Mouse (Mus musculus) heart, embryonic 13.5 days (tissue): ENCODE measurements around the gene Gm10577. TPM values are rescaled to one million over a fixed set of nuclear protein-coding genes. Genes with fewer than 3 reads are reported as not detected.

Experiments
- ATAC-seq: fragments of 200-750 bp; cut with Nextera tagmentation; 2 replicates; pipeline ENCODE4 v1.8.0; 2017; ENCODE audit warnings: moderate TSS enrichment; ENCODE audit not compliant: insufficient number of reproducible peaks, low FRiP score, low TSS enrichment; ENCODE audit errors: extremely low read depth
- H3K27ac ChIP-seq: fragments of 300-500 bp; sonication (generic); replicated peaks from 2 replicates; pipeline ENCODE4 v1.5.1; 2015; ENCODE audit warnings: moderate library complexity, mild to moderate bottlenecking, inconsistent platforms
- H3K27me3 ChIP-seq: fragments of 300-500 bp; sonication (generic); replicated peaks from 2 replicates; pipeline ENCODE4 v1.6.1; 2015; ENCODE audit warnings: mild to moderate bottlenecking, inconsistent platforms
- H3K36me3 ChIP-seq: fragments of 300-500 bp; sonication (generic); 2 replicates; pipeline ENCODE4 v1.6.1; 2015; ENCODE audit warnings: mild to moderate bottlenecking, inconsistent platforms
- H3K4me1 ChIP-seq: fragments of 300-500 bp; sonication (generic); 2 replicates; pipeline ENCODE4 v1.6.1; 2015; ENCODE audit warnings: inconsistent platforms
- H3K4me2 ChIP-seq: fragments of 300-500 bp; sonication (generic); 2 replicates; pipeline ENCODE4 v1.6.1; 2015; ENCODE audit warnings: inconsistent platforms, mild to moderate bottlenecking, moderate library complexity
- H3K4me3 ChIP-seq: fragments of 300-500 bp; sonication (generic); 2 replicates; pipeline ENCODE4 v1.5.1; 2015; ENCODE audit warnings: moderate library complexity, mild to moderate bottlenecking, inconsistent platforms
- H3K9ac ChIP-seq: fragments of 300-500 bp; sonication (generic); 2 replicates; pipeline ENCODE4 v1.6.1; 2015; ENCODE audit warnings: inconsistent platforms, mild to moderate bottlenecking, moderate library complexity
- H3K9me3 ChIP-seq: fragments of 300-500 bp; sonication (generic); 2 replicates; pipeline ENCODE4 v1.6.1; 2016; ENCODE audit warnings: inconsistent platforms
- WGBS: fragments of 180-500 bp; shearing (Covaris S2); methylation state at CpG from one replicate; pipeline ENCODE4 v1.1.7; 2015; ENCODE audit warnings: mixed read lengths; 5-methylcytosine and 5-hydroxymethylcytosine counted together
- polyA plus RNA-seq: library from polyadenylated mRNA; unstranded; fragments of >200 nt; fragmentation: Nextera tagmentation; extraction: Ambion mirVana; gene quantifications from 2 replicates; pipeline ENCODE4 v1.2.1, GENCODE M21; 2015

Gene Gm10577
- polyA plus RNA-seq: not detected in 2 replicates

- H3K4me2 ChIP-seq: no peak within 1 kb of the TSS
- 68% methylated on average over 4 of the region's 4 CpGs for WGBS
- ATAC-seq: no peak
- H3K4me1 ChIP-seq: no peaks in the 10 kb centered on the region
- H3K27me3 ChIP-seq: no peaks in the 10 kb centered on the region
- H3K36me3 ChIP-seq: no peaks in the 10 kb centered on the region
- no peak within 1 kb of the TSS for H3K27ac ChIP-seq
- peaks cover 15% of the 10 kb centered on the region for H3K9me3 ChIP-seq
- no peak within 1 kb of the TSS for H3K4me3 ChIP-seq
- H3K9ac ChIP-seq: no peak within 1 kb of the TSS
Measured at GRCm38 (mm10) chr4:101020596-101020995, at the start of gene Gm10577. Gm10577 (minus strand) TSS chr4:101020696.

- H3K4me2 ChIP-seq: peak overlapping the region; percentile 98
- WGBS: 1% methylated on average over 53 of the region's 55 CpGs
- H3K27me3 ChIP-seq: peaks cover 32% of the 10 kb centered on the region
- peak; percentile 42 for ATAC-seq
- H3K36me3 ChIP-seq: no peaks in the 10 kb centered on the region
- H3K9ac ChIP-seq: peak overlapping the region; percentile 89
- no peaks in the 10 kb centered on the region for H3K9me3 ChIP-seq
- peaks cover 3% of the 10 kb centered on the region for H3K4me1 ChIP-seq
- 0 out of 2 replicates have a peak overlapping the region, but pooled peaks have one; percentile 34 for H3K27ac ChIP-seq
- peak overlapping the region; percentile 79 for H3K4me3 ChIP-seq
Measured at GRCm38 (mm10) chr4:101069154-101069971, 48.9 kb upstream of the Gm10577 start.

DNA sequence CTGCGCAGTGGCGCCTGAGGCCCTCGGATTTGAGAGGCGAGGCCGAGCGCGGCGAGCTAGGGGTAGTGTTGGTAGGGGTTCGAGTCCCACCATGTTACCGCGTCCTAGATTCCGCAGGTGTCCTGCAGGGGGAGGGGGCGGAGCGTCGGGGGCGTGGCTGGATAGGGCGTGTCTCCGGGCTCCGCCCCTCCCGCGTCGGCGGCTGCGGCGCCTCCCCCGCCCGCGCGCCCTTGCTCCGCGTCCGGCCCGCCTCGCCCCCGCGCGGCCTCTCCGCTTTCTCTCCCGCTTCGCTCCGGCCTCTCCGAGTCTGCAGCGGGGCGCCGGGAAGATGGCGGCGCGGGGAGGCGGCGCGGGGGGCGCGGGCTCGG lies 48.3 kb upstream of the Gm10577 start, which contains the start of gene Raver2:
TSS of gene Raver2 (plus strand) at position 198 of the 368 bp plus-strand sequence.
- Histone ChIP-seq H3K4me3 (peak within 1 kb of the TSS; percentile 79), H3K9me3 (no peaks in the 10 kb centered on the region), H3K4me2 (peak within 1 kb of the TSS; percentile 98), H3K36me3 (no peaks in the 10 kb centered on the region), H3K4me1 (peaks cover 3% of the 10 kb centered on the region), H3K27ac (0 out of 2 replicates have a peak within 1 kb of the TSS, but pooled peaks have one; percentile 34), H3K9ac (peak within 1 kb of the TSS; percentile 89), H3K27me3 (peaks cover 35% of the 10 kb centered on the region)
- ATAC-seq: peak; percentile 68; the same call in 1 of the 2 replicates
- 2% methylated on average over 38 of the region's 54 CpGs for WGBS

GRCm38 (mm10) chr4:101066401-101066800 lies 45.9 kb upstream of the Gm10577 start:
- Histone ChIP-seq H3K4me3 (no peak overlapping the region), H3K36me3 (no peaks in the 10 kb centered on the region), H3K4me2 (no peak overlapping the region), H3K27ac (no peak overlapping the region), H3K4me1 (peaks cover 3% of the 10 kb centered on the region), H3K27me3 (peaks cover 28% of the 10 kb centered on the region), H3K9ac (no peak overlapping the region), H3K9me3 (peaks cover 2% of the 10 kb centered on the region; the same call in 1 of the 2 replicates)
- ATAC-seq: no peak
- WGBS: 50% methylated on average over 5 of the region's 5 CpGs

DNA sequence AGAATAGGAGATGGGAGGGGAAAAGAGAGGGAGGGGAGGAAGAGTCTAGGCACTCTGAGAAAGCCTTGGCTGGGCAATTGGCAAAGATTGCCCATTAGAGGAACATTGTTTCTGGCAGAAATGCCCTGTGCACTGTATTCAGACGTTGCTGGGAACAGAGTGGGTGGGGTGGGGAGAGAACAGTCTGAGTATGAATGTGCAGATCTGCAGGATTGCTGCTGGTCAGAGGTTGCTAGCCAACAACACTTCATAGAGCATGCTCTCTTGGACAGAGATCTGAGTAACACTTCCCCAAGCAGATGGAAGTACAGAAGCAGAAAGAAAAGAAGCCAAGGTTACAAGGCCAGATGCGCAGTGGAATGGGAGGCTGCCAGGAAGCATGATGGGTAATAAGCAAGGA lies 41.6 kb upstream of the Gm10577 start:
- Histone ChIP-seq H3K9ac (no peak overlapping the region), H3K27ac (no peak overlapping the region), H3K4me3 (no peak overlapping the region), H3K36me3 (no peaks in the 10 kb centered on the region), H3K27me3 (0 out of 2 replicates have a peak, but pooled peaks cover 16% of the 10 kb centered on the region), H3K4me1 (no peaks in the 10 kb centered on the region), H3K4me2 (no peak overlapping the region), H3K9me3 (peaks cover 4% of the 10 kb centered on the region; the same call in 1 of the 2 replicates)
- no peak for ATAC-seq
- WGBS: 61% methylated on average over 2 of the region's 2 CpGs

DNA sequence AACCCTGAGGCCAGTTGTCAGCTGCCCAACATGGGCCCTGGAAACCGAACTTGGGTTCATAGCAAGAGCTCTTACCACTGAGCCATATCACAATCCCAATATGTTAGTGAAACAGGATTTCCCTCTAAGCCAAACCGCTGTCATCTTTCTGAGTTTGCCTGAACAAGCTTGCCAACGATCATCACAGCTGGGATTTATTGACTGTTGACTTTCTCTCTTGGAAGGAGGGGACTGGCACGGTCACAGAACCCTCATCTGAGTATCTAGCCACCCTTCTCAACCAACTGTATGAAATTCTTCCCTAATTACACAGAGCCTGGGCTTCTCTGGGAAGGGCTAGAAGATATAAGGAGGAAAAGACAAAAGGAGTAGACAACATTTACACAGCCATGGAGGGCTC lies 26.1 kb upstream of the Gm10577 start:
- Histone ChIP-seq H3K4me2 (no peak overlapping the region), H3K27ac (no peak overlapping the region), H3K4me1 (no peaks in the 10 kb centered on the region), H3K9ac (no peak overlapping the region), H3K36me3 (no peaks in the 10 kb centered on the region), H3K27me3 (no peaks in the 10 kb centered on the region), H3K4me3 (no peak overlapping the region), H3K9me3 (no peaks in the 10 kb centered on the region)
- ATAC-seq: no peak
- WGBS: 65% methylated on average over 4 of the region's 4 CpGs

DNA sequence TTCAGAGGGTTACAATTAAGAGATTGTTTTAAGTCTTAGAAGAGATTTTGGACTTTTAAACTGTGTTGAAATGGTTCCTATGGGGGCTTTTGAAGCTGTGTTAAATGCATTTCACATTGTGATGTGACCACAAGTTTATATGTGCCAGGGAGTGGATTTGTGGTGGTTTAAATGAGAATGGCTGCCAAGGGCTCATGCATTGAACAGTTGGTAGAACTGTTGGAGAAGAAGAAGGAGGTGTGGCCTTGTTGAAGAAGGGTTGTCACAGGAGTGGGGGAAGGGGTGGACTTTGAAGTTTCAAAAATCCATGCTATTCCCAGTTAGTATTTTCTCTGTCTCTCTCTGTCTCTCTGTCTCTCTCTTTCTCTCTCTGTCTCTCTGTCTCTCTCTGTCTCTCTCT lies 23.7 kb upstream of the Gm10577 start:
- no peak for ATAC-seq
- Histone ChIP-seq H3K27ac (no peak overlapping the region), H3K36me3 (no peaks in the 10 kb centered on the region), H3K9me3 (no peaks in the 10 kb centered on the region), H3K4me3 (no peak overlapping the region), H3K4me1 (no peaks in the 10 kb centered on the region), H3K27me3 (no peaks in the 10 kb centered on the region), H3K9ac (no peak overlapping the region), H3K4me2 (no peak overlapping the region)

- ATAC-seq: no peak
- H3K36me3 ChIP-seq: no peaks in the 10 kb centered on the region
- 62% methylated on average over 2 of the region's 2 CpGs for WGBS
- no peak overlapping the region for H3K4me3 ChIP-seq
- no peaks in the 10 kb centered on the region for H3K4me1 ChIP-seq
- H3K9ac ChIP-seq: no peak overlapping the region
- no peak overlapping the region for H3K4me2 ChIP-seq
- H3K27me3 ChIP-seq: no peaks in the 10 kb centered on the region
- no peak overlapping the region for H3K27ac ChIP-seq
- H3K9me3 ChIP-seq: no peaks in the 10 kb centered on the region
Measured at GRCm38 (mm10) chr4:101043691-101044090, 23.2 kb upstream of the Gm10577 start.

DNA sequence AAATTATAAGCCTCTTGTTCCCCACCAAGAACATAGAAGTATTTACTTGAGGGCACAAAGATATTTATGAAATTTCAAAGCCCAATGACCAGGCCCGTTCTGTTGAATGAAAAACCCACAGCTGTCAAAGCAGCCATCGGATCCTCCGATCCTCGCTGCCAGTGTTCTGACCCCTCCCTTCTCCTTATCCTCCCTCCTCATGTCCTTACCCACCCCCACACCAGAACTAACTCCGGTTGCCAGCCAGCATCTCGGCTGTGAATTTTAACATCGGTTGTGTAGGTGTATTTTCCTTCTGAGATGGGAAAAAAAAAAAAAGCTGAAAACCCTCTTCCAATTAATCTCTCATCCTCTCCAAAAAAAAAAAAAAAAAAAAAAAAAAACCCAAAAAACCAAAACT lies 16.7 kb upstream of the Gm10577 start:
- no peak overlapping the region for H3K4me3 ChIP-seq
- no peak for ATAC-seq
- H3K27ac ChIP-seq: no peak overlapping the region
- 63% methylated on average over 7 of the region's 7 CpGs for WGBS
- no peaks in the 10 kb centered on the region for H3K36me3 ChIP-seq
- no peak overlapping the region for H3K4me2 ChIP-seq
- no peaks in the 10 kb centered on the region for H3K4me1 ChIP-seq
- H3K9ac ChIP-seq: no peak overlapping the region
- no peaks in the 10 kb centered on the region for H3K27me3 ChIP-seq
- no peaks in the 10 kb centered on the region for H3K9me3 ChIP-seq

DNA sequence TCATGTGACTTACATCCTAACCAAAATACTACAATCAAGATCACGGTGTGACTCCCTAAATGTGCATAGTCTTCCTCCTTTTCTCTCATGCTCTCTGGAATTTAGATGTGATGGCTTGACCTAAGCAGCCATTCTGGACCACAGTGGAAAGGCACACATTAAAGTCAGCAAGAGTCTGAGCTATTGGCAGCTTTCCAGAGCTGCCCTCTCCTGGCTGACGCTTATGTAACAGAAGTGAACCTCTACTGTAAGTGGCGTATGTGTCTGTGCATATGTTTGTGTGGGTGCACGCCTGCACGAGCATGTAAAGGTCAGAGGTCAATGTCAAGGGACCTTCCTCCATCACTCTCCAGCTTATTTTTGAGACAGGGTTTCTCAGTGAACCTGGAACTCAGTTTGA lies 14.6 kb upstream of the Gm10577 start:
- Histone ChIP-seq H3K9me3 (no peaks in the 10 kb centered on the region), H3K27me3 (no peaks in the 10 kb centered on the region), H3K27ac (no peak overlapping the region), H3K36me3 (no peaks in the 10 kb centered on the region), H3K9ac (no peak overlapping the region), H3K4me2 (no peak overlapping the region), H3K4me1 (no peaks in the 10 kb centered on the region), H3K4me3 (no peak overlapping the region)
- no peak for ATAC-seq
- 67% methylated on average over 5 of the region's 5 CpGs for WGBS

GRCm38 (mm10) chr4:101033047-101033446 lies 12.6 kb upstream of the Gm10577 start:
- Histone ChIP-seq H3K36me3 (no peaks in the 10 kb centered on the region), H3K27me3 (no peaks in the 10 kb centered on the region), H3K4me2 (no peak overlapping the region), H3K9ac (no peak overlapping the region), H3K27ac (no peak overlapping the region), H3K4me3 (no peak overlapping the region), H3K4me1 (no peaks in the 10 kb centered on the region), H3K9me3 (no peaks in the 10 kb centered on the region)
- WGBS: 59% methylated on average over 3 of the region's 3 CpGs
- ATAC-seq: no peak
